Mouse (Mus musculus) kidney, postnatal 14 days (tissue): ENCODE results near the gene Shank1.

Experiments used
- DNase-seq: peaks from one replicate; pipeline ENCODE4 v3.0.0; 2022; ENCODE audit warnings: mixed read lengths

The Shank1 gene

DNA sequence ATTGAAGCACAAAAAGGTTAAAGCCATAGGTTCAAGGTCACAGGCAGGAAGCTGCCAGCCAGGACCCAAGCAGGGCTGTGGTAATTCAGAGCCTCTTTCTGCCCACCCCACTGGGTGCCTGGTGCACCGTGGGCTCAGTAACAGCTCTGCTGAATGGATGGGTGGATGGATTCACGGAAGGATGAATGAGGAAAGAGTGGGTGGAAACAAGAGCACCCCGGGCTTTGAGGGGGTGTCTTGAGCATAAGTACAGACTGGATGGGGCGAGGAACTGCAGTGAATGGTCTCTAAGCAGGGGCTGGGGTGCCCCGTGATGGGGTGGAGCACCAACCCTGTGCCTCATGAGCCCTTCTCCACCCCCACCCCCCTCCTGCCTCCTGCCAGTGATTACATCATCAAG lies 31.7 kb downstream of the Shank1 start:
- no peak for DNase-seq

DNA sequence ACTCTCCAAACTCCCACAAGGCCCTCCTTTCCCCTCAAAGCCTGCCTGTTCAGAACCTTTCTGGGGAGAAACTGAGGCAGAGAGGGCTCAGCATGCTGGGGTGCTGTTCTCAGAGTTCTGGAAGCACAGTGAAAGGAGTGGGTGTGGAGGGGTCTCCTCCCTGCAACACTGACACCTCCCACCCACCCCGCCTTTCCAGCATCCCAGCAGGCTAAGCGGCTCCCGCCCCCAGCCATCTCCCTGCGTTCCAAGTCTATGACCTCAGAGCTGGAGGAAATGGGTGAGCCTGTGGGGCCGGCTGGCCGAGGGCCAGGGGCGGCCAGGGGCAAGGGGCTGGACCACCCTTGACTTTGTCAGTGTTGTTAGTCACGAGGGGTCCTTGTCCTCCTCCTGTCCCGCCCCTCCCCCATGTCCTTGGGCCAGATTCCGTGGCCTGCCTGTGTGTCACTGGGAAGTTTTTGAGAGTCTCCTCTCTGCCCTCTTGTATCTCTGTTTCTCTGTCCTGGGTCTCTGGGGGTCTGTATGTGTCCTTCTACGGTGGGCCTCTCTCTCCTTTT lies 33.5 kb downstream of the Shank1 start:
- no peak for DNase-seq

DNA sequence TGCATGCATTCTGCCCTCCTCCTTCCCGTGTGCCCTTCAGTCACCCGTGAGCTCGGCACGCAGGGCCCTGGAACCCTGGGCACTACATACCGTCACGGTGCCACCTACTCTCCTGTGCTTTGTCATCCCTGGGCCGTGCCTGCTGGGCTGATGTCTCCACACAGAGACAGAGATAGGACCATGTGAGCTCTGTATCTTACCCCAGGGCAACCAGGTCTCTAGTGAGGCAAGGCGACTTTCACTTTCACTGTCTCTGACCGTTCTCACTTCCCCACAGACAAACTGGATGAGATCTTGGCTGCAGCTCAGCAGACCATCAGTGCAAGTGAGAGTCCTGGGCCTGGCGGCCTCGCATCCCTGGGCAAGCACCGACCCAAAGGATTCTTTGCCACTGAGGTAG lies 34.6 kb downstream of the Shank1 start:
- DNase-seq: no peak

DNA sequence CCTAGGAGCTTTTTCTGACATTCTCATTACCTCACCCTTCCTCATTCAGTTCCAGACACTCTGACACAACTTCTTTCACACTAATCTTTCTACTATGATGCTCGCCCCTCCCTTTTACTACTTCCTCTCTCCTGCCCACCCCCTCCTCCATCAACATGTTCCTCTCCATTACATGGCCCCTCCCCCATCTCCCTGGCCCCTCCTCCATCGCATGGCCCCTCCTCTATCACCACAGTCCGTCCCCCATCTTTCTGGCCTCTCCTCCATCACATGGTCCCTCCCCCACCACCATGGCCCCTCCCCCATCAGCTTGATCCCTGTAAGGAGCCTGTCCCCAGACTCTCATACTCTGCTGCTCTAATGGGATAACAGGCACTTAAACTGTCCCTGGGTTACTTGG lies 39.0 kb downstream of the Shank1 start:
- DNase-seq: no peak

DNA sequence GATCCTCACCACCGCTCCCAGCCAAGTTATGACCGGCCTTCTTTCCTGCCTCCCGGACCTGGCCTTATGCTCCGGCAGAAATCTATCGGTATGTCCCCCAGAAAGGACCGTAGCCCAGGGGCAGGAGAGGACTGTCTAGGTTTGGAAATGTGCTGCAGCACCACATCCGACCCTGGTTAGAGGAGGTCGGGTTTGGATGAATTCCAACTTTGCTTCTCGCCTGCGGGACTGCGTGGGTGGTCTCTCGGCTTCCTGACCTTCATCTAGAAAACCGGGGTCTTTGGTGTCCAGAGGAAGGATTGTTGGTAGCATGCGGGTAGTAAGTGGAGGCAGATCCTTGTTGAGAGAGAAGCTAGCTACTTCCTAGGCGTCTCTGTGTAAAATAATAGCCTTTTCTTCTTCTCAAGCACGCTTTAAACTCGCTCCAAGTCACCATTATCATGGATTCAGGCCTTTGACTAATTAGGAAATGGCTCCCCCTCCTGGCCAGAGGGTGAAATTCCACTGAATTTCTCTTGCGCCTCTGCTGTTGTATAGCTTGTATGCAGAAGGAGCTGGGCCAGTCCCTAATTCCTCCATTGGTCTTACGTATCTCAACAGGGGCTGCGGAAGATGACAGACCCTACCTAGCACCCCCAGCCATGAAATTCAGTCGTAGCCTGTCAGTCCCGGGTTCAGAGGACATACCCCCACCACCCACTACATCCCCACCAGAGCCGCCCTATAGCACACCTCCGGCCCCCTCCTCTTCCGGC lies 41.1 kb downstream of the Shank1 start:
- DNase-seq: peak; percentile 82

DNA sequence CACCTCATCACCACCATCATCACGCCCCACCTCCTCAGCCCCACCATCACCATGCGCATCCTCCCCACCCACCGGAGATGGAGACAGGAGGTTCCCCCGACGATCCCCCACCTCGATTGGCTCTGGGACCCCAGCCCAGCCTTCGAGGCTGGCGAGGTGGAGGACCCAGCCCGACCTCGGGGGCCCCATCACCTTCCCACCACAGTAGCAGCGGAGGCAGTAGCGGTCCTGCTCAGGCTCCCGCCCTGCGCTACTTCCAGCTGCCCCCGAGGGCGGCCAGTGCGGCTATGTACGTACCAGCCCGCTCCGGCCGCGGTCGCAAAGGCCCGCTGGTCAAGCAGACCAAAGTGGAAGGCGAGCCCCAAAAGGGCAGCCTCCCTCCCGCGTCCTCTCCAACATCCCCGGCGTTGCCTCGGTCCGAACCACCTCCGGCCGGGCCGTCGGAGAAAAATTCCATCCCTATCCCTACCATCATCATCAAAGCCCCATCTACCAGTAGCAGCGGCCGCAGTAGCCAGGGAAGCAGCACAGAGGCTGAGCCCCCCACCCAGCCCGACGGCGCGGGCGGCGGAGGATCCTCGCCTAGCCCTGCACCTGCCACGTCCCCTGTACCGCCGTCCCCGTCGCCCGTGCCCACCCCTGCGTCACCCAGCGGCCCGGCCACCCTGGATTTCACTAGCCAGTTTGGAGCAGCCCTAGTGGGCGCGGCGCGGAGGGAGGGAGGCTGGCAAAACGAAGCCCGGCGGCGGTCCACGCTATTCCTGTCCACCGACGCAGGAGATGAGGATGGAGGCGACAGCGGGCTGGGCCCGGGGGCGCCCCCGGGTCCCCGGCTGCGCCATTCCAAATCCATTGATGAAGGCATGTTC lies 42.1 kb downstream of the Shank1 start:
- no peak for DNase-seq

DNA sequence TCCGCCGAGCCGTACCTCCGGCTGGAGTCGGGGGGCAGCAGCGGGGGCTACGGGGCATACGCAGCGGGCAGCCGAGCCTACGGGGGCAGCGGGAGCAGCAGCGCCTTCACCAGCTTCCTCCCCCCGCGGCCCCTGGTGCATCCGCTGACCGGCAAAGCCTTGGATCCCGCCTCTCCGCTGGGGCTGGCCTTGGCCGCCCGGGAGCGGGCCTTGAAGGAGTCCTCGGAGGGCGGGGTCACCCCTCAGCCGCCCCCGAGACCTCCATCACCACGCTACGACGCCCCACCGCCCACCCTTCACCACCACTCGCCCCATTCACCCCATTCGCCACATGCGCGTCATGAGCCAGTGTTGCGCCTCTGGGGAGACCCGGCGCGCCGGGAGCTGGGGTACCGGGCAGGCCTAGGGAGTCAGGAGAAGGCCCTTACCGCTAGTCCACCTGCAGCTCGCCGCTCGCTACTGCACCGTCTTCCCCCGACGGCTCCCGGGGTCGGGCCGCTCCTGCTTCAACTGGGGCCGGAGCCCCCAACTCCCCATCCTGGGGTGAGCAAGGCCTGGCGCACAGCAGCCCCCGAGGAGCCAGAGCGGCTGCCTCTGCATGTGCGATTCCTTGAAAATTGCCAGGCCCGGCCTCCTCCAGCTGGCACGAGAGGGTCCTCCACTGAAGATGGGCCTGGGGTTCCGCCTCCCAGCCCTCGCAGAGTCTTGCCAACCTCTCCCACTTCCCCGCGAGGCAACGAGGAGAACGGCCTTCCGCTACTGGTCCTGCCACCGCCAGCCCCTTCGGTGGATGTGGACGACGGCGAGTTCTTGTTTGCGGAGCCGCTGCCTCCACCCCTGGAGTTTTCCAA lies 42.9 kb downstream of the Shank1 start:
- no peak for DNase-seq

DNA sequence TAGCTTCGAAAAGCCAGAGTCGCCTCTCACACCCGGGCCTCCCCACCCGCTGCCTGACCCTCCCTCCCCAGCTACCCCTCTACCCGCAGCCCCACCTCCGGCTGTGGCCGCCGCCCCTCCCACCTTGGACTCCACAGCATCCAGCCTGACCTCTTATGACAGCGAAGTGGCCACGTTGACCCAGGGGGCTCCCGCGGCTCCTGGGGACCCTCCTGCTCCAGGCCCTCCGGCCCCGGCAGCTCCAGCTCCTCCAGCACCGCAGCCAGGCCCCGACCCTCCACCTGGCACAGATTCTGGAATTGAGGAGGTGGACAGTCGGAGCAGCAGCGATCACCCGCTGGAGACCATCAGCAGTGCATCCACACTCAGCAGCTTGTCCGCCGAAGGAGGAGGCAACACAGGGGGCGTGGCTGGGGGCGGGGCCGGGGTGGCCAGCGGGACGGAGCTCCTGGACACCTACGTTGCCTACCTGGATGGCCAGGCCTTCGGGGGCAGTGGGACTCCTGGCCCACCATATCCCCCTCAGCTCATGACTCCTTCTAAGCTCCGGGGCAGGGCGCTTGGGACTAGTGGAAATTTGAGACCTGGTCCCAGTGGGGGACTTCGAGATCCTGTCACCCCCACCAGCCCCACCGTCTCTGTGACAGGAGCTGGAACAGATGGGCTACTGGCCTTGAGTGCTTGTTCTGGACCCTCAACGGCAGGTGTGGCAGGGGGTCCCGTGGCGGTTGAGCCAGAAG lies 43.7 kb downstream of the Shank1 start:
- DNase-seq: no peak

DNA sequence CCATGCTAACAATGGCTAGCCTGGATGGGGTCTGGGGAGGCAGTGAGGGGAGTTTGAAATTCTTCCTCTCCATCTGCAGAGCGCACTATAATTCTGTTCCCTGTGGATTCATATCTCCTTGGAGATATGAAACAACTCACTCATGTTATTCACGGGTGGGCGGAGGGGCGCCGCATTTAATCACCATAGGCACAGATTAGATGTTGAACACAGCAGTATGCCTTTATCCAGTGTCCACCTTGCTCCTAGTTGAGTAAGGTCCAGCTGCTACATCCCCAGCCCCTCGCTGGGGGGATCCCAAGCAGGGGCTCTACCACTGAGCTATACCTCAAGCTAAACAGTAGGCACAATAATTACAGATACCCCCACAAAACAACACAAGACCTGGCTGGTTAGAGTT lies 45.4 kb downstream of the Shank1 start:
- DNase-seq: no peak

DNA sequence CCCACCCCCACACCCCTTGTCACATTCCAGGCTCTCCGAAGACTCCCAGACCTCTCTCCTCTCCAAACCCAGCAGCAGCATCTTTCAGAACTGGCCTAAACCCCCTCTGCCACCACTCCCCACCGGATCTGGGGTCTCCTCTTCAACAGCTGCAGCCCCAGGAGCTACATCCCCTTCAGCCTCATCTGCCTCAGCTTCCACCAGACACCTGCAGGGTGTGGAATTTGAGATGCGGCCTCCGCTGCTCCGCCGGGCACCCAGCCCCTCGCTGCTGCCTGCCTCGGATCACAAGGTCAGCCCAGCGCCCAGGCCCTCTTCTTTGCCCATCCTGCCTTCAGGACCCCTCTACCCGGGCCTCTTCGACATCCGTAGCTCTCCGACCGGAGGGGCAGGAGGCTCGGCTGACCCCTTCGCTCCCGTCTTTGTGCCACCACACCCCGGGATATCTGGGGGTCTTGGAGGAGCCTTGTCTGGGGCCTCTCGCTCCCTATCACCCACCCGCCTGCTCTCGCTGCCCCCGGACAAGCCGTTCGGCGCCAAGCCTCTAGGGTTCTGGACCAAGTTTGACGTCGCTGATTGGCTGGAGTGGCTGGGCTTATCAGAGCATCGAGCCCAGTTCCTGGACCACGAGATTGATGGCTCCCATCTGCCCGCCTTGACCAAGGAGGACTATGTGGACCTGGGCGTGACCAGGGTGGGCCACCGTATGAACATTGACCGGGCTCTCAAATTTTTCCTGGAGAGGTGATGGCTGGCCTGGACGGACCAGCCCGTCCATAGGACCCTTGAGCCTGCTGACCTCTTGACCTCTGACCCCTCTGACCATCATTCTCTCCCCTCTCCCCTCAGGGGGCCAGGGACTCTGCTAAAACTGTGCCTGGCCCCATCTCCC lies 46.8 kb downstream of the Shank1 start:
- no peak for DNase-seq

DNA sequence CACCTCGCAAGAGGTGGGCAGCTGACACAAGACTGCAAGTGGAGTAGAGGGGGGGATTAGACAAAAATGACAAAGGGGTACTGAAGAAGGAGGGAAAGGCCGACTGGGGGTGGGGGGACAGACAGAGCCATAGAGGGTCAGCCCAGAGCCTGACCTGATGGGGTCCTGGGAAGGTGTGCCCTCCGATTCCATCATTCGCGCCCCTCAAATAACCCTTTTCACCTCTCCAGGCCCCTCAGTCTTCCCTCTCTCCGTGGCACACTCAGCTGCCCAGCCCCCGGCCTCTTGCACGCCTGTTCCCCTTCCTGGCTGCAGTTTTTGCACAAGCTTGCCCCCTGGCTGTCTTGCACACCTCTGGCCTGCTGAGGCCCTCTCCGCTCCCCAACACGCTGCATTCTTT lies 47.5 kb downstream of the Shank1 start:
- DNase-seq: no peak

DNA sequence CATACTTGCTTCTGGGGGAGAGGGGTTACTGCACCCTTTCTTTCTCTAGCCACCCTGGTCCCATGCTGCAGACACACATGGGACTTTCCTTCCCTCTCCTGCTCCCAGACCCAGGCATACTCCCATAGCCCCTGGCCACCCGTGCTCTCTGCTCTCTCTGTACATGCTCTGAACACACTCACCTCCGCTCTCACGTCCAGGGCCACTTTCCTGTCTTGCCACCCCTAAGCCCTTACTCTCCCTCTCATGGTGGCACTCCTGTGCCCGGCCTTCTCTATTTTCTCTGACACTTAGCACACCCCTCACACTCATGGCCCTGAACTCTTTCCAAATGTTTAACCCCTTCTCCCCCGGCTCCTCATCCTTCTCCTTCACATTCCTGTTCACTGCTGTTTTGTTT lies 48.0 kb downstream of the Shank1 start:
- no peak for DNase-seq

DNA sequence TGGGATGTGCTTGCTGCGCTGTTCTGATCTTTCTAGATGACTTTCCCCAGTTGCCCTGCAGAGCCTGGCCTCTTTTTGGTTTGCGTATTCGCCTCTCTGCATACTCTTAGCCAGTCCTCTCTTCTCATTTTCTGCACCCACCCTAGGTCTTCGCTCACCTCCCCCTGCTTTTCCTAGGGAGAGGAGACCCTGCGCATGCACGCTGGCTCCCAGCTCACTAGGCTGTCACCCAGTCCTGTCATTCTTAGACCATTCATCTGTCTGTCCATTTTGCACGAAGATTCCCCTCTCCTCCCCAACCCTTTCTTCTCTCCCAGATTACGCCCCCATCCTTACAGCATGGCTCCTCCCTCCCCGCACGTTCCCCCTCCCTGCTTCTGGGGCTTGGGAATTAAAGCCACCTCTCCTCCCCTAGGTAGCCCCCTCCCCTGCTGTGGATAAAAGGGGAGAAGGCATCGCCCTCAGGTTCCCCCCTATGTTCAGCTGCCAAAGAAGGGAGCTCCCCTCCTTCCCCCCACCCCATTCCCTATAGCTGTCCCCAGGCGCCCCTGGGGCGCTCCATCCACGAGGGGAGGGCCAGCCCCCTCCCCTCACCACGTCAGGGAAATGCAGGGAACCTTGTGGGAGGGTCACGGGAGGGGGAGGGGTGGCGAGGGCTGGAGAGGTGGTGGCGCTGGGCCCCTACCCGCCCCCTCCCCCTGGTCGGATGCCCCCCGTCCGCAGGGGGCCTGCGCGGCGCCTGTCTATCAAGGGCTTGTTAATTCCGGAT lies 49.0 kb downstream of the Shank1 start:
- no peak for DNase-seq

DNA sequence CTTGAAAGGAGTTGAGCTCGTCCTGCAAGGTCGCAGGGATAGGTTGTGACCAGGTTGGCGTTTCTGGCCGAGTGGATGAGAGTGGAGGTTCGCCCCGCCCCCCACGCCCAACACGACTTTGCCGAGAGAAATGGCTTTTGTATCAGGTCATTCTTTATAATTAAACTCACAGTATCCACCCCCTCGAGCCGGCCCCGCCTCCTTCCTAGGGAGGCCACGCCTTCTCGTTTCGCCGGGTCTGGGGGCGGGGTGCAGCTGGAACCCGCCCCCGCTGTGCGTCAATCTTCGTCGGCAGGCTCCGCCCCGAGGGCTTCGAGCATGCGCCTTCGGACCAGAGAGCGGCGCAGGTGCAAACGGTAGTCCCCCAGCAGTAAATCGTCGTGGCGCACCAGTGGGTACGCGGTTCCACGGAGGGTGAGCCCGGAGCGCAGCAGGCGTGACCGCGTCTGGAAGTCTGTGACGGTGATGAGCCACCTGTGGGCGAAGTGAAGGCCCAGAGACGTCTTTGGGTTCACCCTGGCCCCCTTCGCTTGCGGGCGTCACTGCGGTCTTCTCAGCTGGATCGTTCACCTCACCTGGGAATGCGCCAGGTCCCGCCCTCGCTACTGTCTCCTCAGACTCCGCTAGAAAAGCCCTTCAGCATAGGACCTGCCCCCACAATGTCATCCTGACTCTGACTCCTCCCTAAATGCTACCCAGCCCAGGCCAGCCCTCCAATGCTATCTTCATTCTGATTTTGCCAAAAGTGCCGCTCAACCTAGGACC lies 50.0 kb downstream of the Shank1 start:
- DNase-seq: peak; percentile 95

DNA sequence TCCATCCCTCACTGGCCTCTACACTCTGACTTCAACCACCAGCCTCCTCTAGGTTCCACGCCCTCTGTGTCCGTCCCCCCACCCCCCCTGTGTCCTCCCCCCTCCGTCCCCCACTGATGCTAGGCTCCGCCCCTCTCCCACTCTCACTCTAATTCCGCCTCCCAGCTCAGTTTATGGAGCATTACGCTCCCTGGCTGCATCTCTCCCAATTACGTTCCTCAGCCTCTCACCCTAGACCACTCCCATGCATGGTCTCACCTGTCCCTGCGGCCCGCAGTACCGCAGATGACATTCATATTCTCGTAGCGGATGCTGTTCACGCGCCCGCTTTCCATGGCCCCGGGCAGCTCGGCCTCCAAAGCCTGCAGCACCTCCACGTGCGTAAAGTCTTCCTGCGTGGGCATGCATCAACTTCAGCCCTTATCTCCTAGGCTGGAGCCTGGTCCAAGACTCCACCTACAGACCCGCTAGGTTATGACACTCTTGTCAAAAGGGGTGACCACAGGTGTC lies 50.8 kb downstream of the Shank1 start:
- DNase-seq: no peak

DNA sequence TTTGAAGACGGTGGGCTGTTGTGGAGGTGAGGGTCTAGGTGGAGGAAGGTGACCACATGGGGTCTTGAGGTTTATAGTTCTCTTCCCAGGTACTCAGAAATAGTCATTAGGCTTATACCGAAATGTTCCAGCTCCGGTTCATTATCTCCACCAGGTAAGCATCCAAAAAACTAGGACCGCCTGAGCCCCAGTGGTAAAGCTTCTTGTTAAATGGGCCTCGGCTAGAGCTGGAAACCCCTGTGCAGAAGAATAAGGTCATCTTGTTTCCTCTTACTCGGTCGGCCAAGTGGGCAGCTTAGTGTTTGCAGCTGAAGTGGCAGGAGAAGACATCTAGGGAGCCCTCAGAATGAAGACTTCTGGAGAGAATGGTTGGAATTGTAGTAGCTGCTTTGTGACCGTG lies 62.6 kb downstream of the Shank1 start:
- no peak for DNase-seq

DNA sequence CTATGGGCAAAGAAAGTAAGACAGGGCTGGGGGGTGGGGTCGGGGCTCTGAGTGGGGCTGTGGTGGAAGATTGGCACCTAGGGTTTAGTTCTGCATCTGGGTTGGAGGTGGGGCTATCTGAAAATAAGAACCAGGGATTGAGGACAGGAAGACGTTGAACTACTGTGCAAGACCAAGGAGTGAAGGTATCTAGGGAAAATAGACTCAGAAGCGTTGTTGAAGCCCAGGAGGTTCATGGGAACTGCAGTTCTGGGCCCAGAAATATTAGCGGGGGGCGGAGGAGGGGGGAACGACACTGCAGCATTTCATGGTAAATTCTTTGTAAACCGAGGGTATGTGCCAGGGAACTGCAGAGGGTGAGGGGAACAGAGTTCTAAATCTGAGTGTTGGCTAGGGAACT lies 63.4 kb downstream of the Shank1 start:
- DNase-seq: no peak

DNA sequence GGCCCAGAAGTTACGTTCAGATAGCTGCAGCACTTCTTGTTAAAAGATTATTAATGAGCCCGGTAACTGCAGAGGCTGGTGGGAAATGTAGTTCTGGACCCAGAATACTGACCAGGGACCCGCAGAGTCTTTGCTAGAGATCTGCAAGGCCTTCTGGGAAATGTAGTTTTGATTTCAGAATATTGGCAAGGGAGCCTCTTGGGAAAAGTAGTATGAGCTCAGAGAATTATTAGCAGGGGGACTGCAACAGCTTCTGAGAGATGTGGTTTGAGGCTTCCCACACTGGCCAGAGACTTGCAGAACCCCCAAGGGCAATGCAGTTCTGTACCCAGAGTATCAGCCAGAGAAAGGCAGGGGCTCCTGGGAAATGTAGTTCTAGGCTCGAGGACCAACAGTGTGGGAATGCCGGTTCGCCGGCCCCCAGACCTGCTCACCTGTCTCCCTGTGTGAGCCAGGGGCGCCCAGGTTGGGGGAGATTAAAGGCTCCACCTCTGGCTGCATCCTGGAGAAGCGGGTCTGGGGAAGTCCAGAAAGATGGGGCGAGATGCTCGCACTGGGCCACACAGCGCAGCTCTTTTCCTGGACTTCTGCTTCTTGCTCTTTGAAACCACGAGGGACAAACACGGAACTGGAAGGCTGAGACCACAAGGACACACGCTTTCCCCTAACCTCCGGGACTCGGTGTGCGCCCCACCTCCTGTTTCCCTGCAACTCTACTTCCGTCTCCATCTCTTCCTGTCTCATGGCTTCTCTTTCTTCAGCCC lies 64.0 kb downstream of the Shank1 start:
- peak; percentile 94 for DNase-seq

DNA sequence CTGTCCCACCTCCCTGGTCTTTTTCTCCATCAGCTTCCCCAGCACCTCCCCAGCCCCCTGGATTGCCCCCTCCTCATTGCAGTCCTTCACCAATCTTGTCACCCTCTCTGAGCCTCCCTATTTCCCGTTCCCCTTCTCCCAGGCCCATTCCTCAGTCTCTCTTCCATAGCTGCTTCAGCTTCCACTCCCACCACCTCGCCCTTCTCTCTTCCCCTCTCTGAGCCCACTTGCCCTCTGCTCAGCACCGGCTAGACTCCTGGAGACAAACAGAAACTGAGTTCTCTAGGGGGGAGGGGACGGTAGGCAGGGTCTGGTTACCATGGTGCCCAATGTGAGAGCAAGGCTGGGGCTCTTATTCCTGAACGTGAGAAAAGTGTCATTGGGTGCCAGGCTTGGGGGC lies 64.7 kb downstream of the Shank1 start:
- no peak for DNase-seq
